Mouse (Mus musculus) liver, embryonic 14.5 days (tissue): ENCODE data around the gene Thumpd2.

ENCODE experiments used
- CTCF ChIP-seq: IDR thresholded peaks from 2 replicates; pipeline ENCODE4 v1.5.1; 2016; ENCODE audit warnings: antibody characterized with exemption, low read depth, control low read depth
- EP300 ChIP-seq: IDR thresholded peaks from 2 replicates; pipeline ENCODE4 v1.6.1; 2016; ENCODE audit warnings: antibody characterized with exemption, low read depth

DNA sequence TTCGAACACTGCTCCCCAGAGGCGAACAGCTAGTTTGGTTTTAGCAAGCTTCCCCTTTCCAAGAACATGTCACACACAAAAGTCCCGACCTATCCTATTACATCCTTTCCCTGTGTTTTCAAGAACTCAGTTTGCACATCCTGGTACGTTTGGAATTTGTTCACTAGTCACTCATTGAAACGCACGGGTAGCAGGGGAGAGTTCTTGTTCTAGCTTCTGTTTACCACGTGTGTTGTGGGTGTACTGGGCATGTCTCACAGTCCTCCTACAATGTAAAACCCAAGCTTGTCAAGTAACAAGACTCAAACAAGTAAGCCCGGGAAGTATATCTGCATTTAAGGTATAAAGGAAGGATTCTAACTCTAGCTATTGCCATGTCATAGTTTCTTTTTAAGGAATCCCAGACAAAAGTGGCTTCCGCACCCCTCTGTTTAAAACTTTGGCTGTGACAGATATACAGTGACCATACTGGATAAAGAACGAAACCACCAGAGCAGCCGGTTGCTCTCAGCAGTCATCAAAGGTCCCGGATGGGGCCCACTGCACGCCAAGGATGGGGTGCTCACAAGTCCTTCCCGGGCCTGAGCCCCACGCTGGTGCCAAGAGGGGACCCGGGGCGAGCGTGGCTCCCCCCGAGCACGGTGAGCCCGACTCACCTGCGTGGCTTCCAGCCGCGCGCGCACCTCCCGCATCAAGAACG lies 453 bp downstream of the Thumpd2 start:
- TF ChIP-seq CTCF (no peak), EP300 (no peak)
